Mouse (Mus musculus) adrenal gland, postnatal 4 days (tissue): ENCODE measurements at regions not wholly inside any gene's neighbourhood (a gene's known extent, or its start where the extent isn't known, plus 50 kb on each side); places are given as distances from the start of the nearest gene placed in this dataset.

Source experiments
- DNase-seq, 2 experiments: peaks; one replicate each; pipeline ENCODE4 v3.0.0; 2021 to 2022; ENCODE audit warnings: low spot score in 2 of 2, mixed read lengths in 2 of 2

DNA sequence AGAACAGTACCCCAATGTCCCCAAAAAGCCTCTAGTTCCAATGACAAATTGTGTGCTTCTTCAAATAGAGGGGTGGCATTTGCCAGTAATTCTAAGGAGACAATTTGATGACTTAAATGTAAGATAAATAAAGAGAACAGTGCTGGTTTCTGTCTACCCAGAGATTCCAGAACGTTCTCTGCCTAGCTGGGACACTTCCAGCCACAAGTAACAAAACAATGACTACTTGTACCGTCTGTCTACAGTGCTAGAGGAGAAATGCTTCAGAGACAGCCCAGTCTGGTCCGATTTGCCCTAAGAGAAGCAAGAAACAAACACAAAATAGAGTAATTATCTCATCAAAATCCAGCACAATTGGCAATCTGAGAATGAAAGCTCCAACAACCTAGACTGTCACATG, 164.9 kb upstream of the Cdh5 start:
- no peak for DNase-seq

- DNase-seq = no peak
Measured at GRCm38 (mm10) chr8:103938283-103939230, 162.9 kb upstream of the Cdh5 start.

GRCm38 (mm10) chr8:103940958-103941532, 160.4 kb upstream of the Cdh5 start:
- no peak for DNase-seq

- no peak for DNase-seq
Measured at GRCm38 (mm10) chr8:103948474-103948873, 153.0 kb upstream of the Cdh5 start.

- DNase-seq = no peak
Measured at GRCm38 (mm10) chr8:103950460-103950859, 151.0 kb upstream of the Cdh5 start.

GRCm38 (mm10) chr8:103953586-103953985, 147.8 kb upstream of the Cdh5 start:
- DNase-seq = no peak

DNA sequence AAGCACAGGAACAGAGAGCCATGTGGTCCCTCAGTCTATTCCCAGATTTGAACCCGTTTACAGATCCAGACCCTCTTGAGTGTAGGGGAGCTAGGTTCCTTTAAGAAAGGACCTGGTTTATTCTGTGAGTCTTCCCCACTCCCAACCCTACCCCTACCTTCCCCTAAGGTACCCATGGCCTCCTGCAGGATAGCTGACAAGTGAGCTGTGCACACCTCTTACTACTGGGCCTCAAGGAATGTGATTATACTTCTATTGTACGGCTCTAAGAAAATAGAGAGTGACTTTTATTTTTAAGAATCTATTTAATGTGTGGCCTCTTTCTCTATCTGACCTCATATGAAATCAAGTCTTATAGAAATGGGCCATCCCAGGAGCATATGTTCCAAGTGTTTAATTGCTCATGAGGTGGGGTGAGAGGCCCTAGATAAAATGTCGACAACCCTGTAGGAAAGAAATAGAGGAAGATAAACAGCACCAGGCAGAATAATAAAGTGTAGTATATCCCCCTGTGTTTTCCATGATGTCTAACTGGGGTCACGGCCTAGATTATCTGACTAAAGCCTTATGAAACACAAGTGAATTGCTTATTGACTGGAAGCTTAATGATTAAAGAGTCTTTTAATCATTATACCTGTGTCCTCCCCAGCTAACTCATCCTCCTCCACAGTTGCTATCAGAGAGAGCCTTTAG, 145.7 kb upstream of the Cdh5 start:
- no peak for DNase-seq

GRCm38 (mm10) chr8:103964293-103964918, 137.0 kb upstream of the Cdh5 start:
- DNase-seq = no peak

DNA sequence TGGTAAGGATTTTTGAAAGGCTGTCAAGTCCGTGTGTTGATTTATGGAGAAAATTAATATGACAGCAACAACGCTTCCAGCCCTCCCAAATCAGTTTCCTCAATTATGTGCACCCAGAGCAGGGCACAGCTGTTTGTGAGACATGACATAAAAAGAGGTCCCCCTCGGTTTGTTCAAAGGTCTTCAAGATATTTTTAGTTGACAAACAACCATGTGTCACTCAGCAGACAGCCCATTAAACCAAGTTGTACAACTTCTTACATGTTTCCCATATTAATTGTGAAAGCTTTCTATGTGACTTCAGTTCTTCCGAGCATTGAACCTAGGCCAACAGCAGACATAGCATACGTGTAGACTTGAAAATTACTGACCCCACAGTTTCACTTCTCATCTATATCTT, 131.5 kb upstream of the Cdh5 start:
- DNase-seq = no peak

DNA sequence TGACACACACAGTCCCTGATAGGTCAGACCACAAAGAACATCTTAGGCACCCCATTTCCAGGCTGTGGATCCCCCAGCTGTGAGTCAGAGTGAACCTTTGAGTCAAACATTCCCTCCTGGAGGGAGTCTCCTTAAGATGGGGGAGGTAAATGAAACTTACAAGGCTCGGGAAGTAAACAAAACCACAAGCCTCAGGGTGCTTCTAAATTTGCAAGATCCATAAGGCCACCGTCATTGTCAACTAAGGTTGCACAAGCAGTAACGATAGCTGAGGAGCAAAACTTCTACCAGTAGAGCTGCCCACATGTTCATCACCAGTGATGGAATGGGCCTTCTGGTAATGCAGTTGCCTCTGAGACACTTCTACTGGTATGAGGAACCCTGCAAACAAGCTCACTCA, 130.9 kb upstream of the Cdh5 start:
- no peak for DNase-seq

DNA sequence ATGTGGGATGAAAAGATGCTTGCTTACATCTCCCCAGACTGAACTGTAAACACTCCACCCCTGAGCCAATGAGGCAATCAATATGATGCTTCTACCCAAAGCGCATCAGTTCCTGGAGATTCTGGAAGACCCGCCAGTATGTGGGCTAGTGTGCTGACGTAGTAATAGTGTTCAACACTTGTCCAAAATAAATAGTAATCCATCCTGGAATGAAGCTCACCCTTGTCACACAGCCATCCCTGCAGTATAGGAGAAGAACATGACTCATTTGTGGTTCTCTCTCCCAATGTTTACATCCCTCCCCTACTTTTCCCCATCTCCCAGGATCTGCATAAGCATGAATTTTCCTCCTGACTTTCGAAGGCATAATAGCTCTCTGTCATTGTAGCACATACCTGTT, 130.5 kb upstream of the Cdh5 start:
- DNase-seq = no peak

- no peak for DNase-seq
Measured at GRCm38 (mm10) chr8:103976488-103976887, 124.9 kb upstream of the Cdh5 start.

GRCm38 (mm10) chr8:103978948-103979347, 122.5 kb upstream of the Cdh5 start:
- DNase-seq = no peak

DNA sequence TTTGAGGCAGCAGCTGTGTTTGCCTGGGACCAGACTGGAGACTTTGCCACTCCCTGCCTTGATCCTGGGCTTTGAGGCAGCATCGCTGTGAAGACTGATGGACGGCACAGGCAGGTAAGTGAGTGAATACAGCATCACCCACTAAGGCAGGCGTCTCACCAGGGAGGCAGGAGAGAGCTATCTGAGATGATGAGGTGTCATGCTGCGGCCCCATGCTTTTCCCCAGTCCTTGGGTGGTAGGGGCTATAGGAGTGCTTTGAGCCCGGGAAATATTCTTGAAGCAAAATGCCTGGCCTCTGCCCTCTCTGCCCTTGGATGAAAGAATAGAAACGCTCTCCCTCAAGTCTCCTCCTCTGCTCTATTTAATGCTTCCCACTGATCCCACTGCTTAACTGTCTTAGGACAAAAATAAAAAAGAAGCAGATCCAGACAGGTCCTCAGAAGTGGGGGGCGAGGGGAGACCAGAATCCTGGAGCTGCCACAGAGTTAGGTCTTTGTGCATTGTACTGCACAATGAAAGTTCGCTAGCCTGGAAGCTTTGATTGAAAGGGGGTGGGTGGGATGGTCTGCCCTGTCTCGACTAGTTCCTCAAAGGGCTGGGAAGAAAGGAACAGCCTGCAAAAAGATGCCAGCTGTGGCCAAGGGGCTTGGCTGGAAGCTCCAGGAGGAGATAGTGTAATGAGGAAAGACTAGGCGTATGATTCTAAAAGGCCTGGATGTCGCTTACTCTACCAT, 117.4 kb upstream of the Cdh5 start:
- DNase-seq = no peak

GRCm38 (mm10) chr8:103985640-103986039, 115.8 kb upstream of the Cdh5 start:
- DNase-seq = no peak

- DNase-seq = no peak
Measured at GRCm38 (mm10) chr8:103993897-103994296, 107.5 kb upstream of the Cdh5 start.

- no peak for DNase-seq
Measured at GRCm38 (mm10) chr8:103998143-103998542, 103.3 kb upstream of the Cdh5 start.

- DNase-seq = no peak
Measured at GRCm38 (mm10) chr8:104007209-104007608, 94.2 kb upstream of the Cdh5 start.

- DNase-seq = no peak
Measured at GRCm38 (mm10) chr8:104008756-104009155, 92.7 kb upstream of the Cdh5 start.

GRCm38 (mm10) chr8:104009306-104009705, 92.1 kb upstream of the Cdh5 start:
- no peak for DNase-seq

GRCm38 (mm10) chr8:104022231-104022630, 79.2 kb upstream of the Cdh5 start:
- DNase-seq = no peak
